Mouse (Mus musculus) midbrain, embryonic 11.5 days (tissue): ENCODE measurements around the gene Il12a. TPM values are rescaled to one million over a fixed set of nuclear protein-coding genes. Genes with fewer than 3 reads are reported as not detected.
"Not testable (repeated sequence)": the region's sequence is repeated elsewhere in the genome, so short reads cannot be mapped to it uniquely, and the experiment has no call there.

Experiments
- ATAC-seq: fragments of 200-750 bp; cut with Nextera tagmentation; 2 replicates; pipeline ENCODE4 v1.8.0; 2017; ENCODE audit warnings: moderate TSS enrichment, moderate library complexity; ENCODE audit not compliant: low FRiP score
- DNase-seq: peaks from one replicate; pipeline ENCODE4 v3.0.0; 2015; ENCODE audit warnings: low spot score; ENCODE audit errors: missing footprints
- H3K27ac ChIP-seq: fragments of 300-500 bp; sonication (generic); 2 replicates; pipeline ENCODE4 v1.5.1; 2014; ENCODE audit warnings: low read depth, low read length
- H3K27me3 ChIP-seq: fragments of 300-500 bp; sonication (generic); 2 replicates; pipeline ENCODE4 v1.6.1; 2014; ENCODE audit warnings: mild to moderate bottlenecking, low read length, moderate library complexity, mixed read lengths; ENCODE audit not compliant: control insufficient read depth, insufficient read depth
- H3K36me3 ChIP-seq: fragments of 300-500 bp; sonication (generic); 2 replicates; pipeline ENCODE4 v1.6.1; 2014; ENCODE audit warnings: mild to moderate bottlenecking, low read length, moderate library complexity, mixed read lengths; ENCODE audit not compliant: control insufficient read depth, insufficient read depth
- H3K4me1 ChIP-seq: fragments of 300-500 bp; sonication (generic); 2 replicates; pipeline ENCODE4 v1.6.1; 2014; ENCODE audit warnings: low read length; ENCODE audit not compliant: control insufficient read depth, insufficient read depth
- H3K4me2 ChIP-seq: fragments of 300-500 bp; sonication (generic); 2 replicates; pipeline ENCODE4 v1.6.1; 2014; ENCODE audit warnings: mild to moderate bottlenecking, moderate library complexity
- H3K4me3 ChIP-seq: fragments of 300-500 bp; sonication (generic); 2 replicates; pipeline ENCODE4 v1.5.1; 2014; ENCODE audit warnings: low read depth, low read length
- H3K9ac ChIP-seq: fragments of 300-500 bp; sonication (generic); 2 replicates; pipeline ENCODE4 v1.6.1; 2014; ENCODE audit warnings: low read length
- H3K9me3 ChIP-seq: fragments of 300-500 bp; sonication (generic); 2 replicates; pipeline ENCODE4 v1.6.1; 2016; ENCODE audit warnings: low read length; ENCODE audit not compliant: control insufficient read depth
- WGBS: fragments of 180-500 bp; shearing (Covaris S2); extraction: QIAGEN DNeasy Blood & Tissue Kit; methylation state at CpG from one replicate; pipeline ENCODE4 v1.1.7; 2014; 5-methylcytosine and 5-hydroxymethylcytosine counted together
- polyA plus RNA-seq: library from polyadenylated mRNA; unstranded; fragments of >200 nt; fragmentation: Nextera tagmentation; extraction: Ambion mirVana; gene quantifications from 2 replicates; pipeline ENCODE4 v1.2.1, GENCODE M21; 2014

The Il12a gene
- polyA plus RNA-seq, 1 experiment from 2014 or later, result 0.14 TPM

DNA sequence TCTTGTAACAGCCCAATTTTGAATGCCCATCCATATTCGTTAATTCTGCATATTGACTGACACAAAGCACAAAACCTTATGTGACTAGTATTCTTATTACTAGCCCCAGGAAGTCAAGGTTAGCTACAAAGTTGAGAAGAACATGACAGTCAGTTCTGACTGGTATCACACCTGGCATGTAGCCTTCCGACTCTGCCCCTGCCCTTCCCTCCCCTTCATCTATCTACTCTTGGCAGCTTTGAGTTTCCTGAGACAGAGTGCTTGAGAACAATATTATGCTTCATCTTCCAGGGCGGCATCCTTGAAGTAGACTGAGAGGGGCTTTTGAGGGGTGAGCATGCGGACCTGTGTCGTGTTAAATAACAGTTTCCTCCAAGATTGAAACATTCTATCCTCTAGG is 54.6 kb downstream of the Il12a start:
- H3K36me3 ChIP-seq, result no peaks in the 10 kb centered on the region
- H3K4me3 ChIP-seq, result no peak overlapping the region
- no peak overlapping the region for H3K9ac ChIP-seq
- no peaks in the 10 kb centered on the region for H3K27me3 ChIP-seq
- H3K27ac ChIP-seq, result no peak overlapping the region
- H3K9me3 ChIP-seq, result no peaks in the 10 kb centered on the region
- WGBS, result 80% methylated on average over 5 of the region's 5 CpGs
- H3K4me1 ChIP-seq, result no peaks in the 10 kb centered on the region
- H3K4me2 ChIP-seq, result no peak overlapping the region
- no peak for ATAC-seq
- no peak for DNase-seq

DNA sequence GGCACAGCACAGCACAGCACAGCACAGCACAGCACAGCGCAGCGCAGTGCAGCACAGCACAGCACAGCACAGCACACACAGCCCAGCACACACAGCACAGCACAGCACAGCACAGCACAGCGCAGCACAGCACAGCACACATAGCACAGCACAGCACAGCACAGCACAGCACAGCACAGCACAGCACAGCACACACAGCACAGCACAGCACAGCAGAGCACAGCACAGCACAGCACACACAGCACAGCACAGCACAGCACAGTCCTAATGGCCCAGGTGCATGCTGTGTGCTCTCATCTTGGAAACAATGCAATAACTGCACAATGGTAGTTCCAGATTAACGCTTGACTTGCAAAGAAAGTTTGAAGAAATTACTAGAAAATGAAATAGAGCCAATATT is 55.8 kb downstream of the Il12a start:
- H3K27ac ChIP-seq, DNase-seq, H3K27me3 ChIP-seq, H3K9me3 ChIP-seq, H3K4me2 ChIP-seq, H3K36me3 ChIP-seq, ATAC-seq, H3K9ac ChIP-seq, H3K4me1 ChIP-seq, H3K4me3 ChIP-seq: not testable (repeated sequence)
- WGBS, result 89% methylated on average over 4 of the region's 4 CpGs

Other genes starting within 250 kb of the Il12a start
- gene 1110032F04Rik, start 178.9 kb downstream of the Il12a start, polyA plus RNA-seq, result 1.4 and 1.9 TPM in 2 replicates